Mouse (Mus musculus) myocyte (in vitro differentiated cells): ENCODE data around the gene Folr2. TPM values are rescaled to one million over a fixed set of nuclear protein-coding genes. Genes with fewer than 3 reads are reported as not detected.

Experiments
- H3K27me3 ChIP-seq: one replicate; pipeline ENCODE4 v1.6.1; 2011; ENCODE audit not compliant: control insufficient read depth, insufficient read depth, insufficient read length
- H3K36me3 ChIP-seq: one replicate; pipeline ENCODE4 v1.6.1; 2011; ENCODE audit not compliant: control insufficient read depth, insufficient read depth
- H3K4me2 ChIP-seq: one replicate; pipeline ENCODE4 v1.6.1; 2011; ENCODE audit warnings: low read depth, control low read depth
- H3K4me3 ChIP-seq: one replicate; pipeline ENCODE4 v1.5.1; 2011; ENCODE audit warnings: mild to moderate bottlenecking, control low read depth, moderate library complexity
- H3K79me2 ChIP-seq: one replicate; pipeline ENCODE4 v1.6.1; 2011; ENCODE audit not compliant: control insufficient read depth, insufficient read depth
- H3ac ChIP-seq: one replicate; pipeline ENCODE4 v1.6.1; 2011; ENCODE audit not compliant: control insufficient read depth, insufficient read length
- CEBPB ChIP-seq: IDR thresholded peaks from 2 replicates; pipeline ENCODE4 v1.6.1; 2011; ENCODE audit warnings: mild to moderate bottlenecking, moderate library complexity; ENCODE audit not compliant: poor library complexity, insufficient read depth, severe bottlenecking
- E2F4 ChIP-seq: IDR thresholded peaks from one replicate; pipeline ENCODE4 v1.6.1; 2011; ENCODE audit warnings: mild to moderate bottlenecking, control low read depth, moderate library complexity; ENCODE audit not compliant: insufficient read depth
- MAX ChIP-seq: IDR thresholded peaks from one replicate; pipeline ENCODE4 v1.6.1; 2011; ENCODE audit warnings: low read depth, mild to moderate bottlenecking, control low read depth
- MYOD1 ChIP-seq, 3 experiments: IDR thresholded peaks; one replicate each; pipeline ENCODE4 v1.6.1; 2011; ENCODE audit warnings: control low read depth in 2 of 3, low read depth in 2 of 3, mild to moderate bottlenecking in 2 of 3, moderate library complexity in 1 of 3; ENCODE audit not compliant: insufficient read length in 2 of 3, control insufficient read depth in 1 of 3
- MYOG ChIP-seq, 3 experiments: IDR thresholded peaks; one replicate each; pipeline ENCODE4 v1.6.1; 2011; ENCODE audit warnings: control low read depth in 2 of 3, low read depth in 2 of 3, mild to moderate bottlenecking in 2 of 3; ENCODE audit not compliant: insufficient read length in 2 of 3, control insufficient read depth in 1 of 3, insufficient read depth in 1 of 3
- POLR2A ChIP-seq: IDR thresholded peaks from one replicate; pipeline ENCODE4 v1.6.1; 2011; ENCODE audit warnings: low read depth, mild to moderate bottlenecking, control low read depth, moderate library complexity; ENCODE audit not compliant: insufficient read length
- POLR2AphosphoS2 ChIP-seq: IDR thresholded peaks from one replicate; pipeline ENCODE4 v1.6.1; 2011; ENCODE audit warnings: low read depth, control low read depth; ENCODE audit not compliant: insufficient read length
- REST ChIP-seq: IDR thresholded peaks from one replicate; pipeline ENCODE4 v1.6.1; 2011; ENCODE audit warnings: mild to moderate bottlenecking, control low read depth, moderate library complexity; ENCODE audit not compliant: insufficient read depth, insufficient read length
- SRF ChIP-seq: IDR thresholded peaks from one replicate; pipeline ENCODE4 v1.6.1; 2011; ENCODE audit warnings: low read depth; ENCODE audit not compliant: control insufficient read depth, insufficient read length
- TCF12 ChIP-seq: IDR thresholded peaks from one replicate; pipeline ENCODE4 v1.6.1; 2011; ENCODE audit warnings: mild to moderate bottlenecking, control low read depth; ENCODE audit not compliant: poor library complexity, insufficient read depth, severe bottlenecking
- TCF3 ChIP-seq: IDR thresholded peaks from one replicate; pipeline ENCODE4 v1.6.1; 2011; ENCODE audit warnings: low read depth, control low read depth; ENCODE audit not compliant: insufficient read length
- USF1 ChIP-seq: IDR thresholded peaks from one replicate; pipeline ENCODE4 v1.6.1; 2011; ENCODE audit warnings: low read depth, mild to moderate bottlenecking, control low read depth, moderate library complexity
- polyA plus RNA-seq: library from polyadenylated mRNA; unstranded; fragments of >200 nt; fragmentation: generic; extraction: Trizol; gene quantifications from one replicate; pipeline ENCODE4 v1.2.1, GENCODE M21; 2012; ENCODE audit warnings: missing spikeins

Gene Folr2
- polyA plus RNA-seq, 1 experiment, result not detected

- Histone ChIP-seq H3K4me2 (no peak overlapping the region), H3K79me2 (no peaks in the 10 kb centered on the region), H3K27me3 (no peaks in the 10 kb centered on the region), H3ac (no peak overlapping the region), H3K36me3 (no peaks in the 10 kb centered on the region), H3K4me3 (no peak overlapping the region)
- TF ChIP-seq SRF, result no peak
- TF ChIP-seq MAX, result no peak
- TF ChIP-seq REST, result no peak
- no peak for TF ChIP-seq POLR2A
- no peak for TF ChIP-seq TCF3
- TF ChIP-seq TCF12, result no peak
- no peak for TF ChIP-seq MYOD1 (IDR thresholded peaks at IDR 0.05; ENCODE audit: control insufficient read depth in 1 of 3, insufficient read length in 2 of 3, low read depth in 2 of 3)
- no peak for TF ChIP-seq E2F4
- TF ChIP-seq USF1, result no peak
- no peak for TF ChIP-seq MYOG (IDR thresholded peaks at IDR 0.05; ENCODE audit: control insufficient read depth in 1 of 3, insufficient read depth in 1 of 3, insufficient read length in 2 of 3, low read depth in 2 of 3)
- no peak for TF ChIP-seq POLR2AphosphoS2
- no peak for TF ChIP-seq CEBPB
These were observed 5.3 kb downstream of the Folr2 start for GRCm38 (mm10) chr7:101851689-101852088.

- no peak overlapping the region for H3K4me3 ChIP-seq
- no peak for TF ChIP-seq POLR2A
- TF ChIP-seq SRF, result no peak
- no peak for TF ChIP-seq E2F4
- no peak for TF ChIP-seq MYOD1 (IDR thresholded peaks at IDR 0.05; ENCODE audit: control insufficient read depth in 1 of 3, insufficient read length in 2 of 3, low read depth in 2 of 3)
- TF ChIP-seq USF1, result no peak
- TF ChIP-seq TCF3, result no peak
- no peak for TF ChIP-seq REST
- TF ChIP-seq POLR2AphosphoS2, result no peak
- TF ChIP-seq TCF12, result no peak
- no peak for TF ChIP-seq MAX
- no peak for TF ChIP-seq CEBPB
- no peak for TF ChIP-seq MYOG (IDR thresholded peaks at IDR 0.05; ENCODE audit: control insufficient read depth in 1 of 3, insufficient read depth in 1 of 3, insufficient read length in 2 of 3, low read depth in 2 of 3)
- H3K4me2 ChIP-seq, result no peak overlapping the region
- H3K36me3 ChIP-seq, result no peaks in the 10 kb centered on the region
- H3K79me2 ChIP-seq, result no peaks in the 10 kb centered on the region
- H3K27me3 ChIP-seq, result no peaks in the 10 kb centered on the region
- H3ac ChIP-seq, result no peak overlapping the region
These were observed 9.1 kb downstream of the Folr2 start for GRCm38 (mm10) chr7:101847934-101848333.

- H3K4me2 ChIP-seq, result no peak overlapping the region
- H3ac ChIP-seq, result no peak overlapping the region
- no peak overlapping the region for H3K4me3 ChIP-seq
- TF ChIP-seq MYOD1 (IDR thresholded peaks at IDR 0.05; ENCODE audit: control insufficient read depth in 1 of 3, insufficient read length in 2 of 3, low read depth in 2 of 3), result no peak
- no peak for TF ChIP-seq TCF3
- TF ChIP-seq E2F4, result no peak
- TF ChIP-seq MAX, result no peak
- no peaks in the 10 kb centered on the region for H3K27me3 ChIP-seq
- no peaks in the 10 kb centered on the region for H3K36me3 ChIP-seq
- no peaks in the 10 kb centered on the region for H3K79me2 ChIP-seq
These were observed 12.8 kb downstream of the Folr2 start for GRCm38 (mm10) chr7:101844186-101844585.

DNA sequence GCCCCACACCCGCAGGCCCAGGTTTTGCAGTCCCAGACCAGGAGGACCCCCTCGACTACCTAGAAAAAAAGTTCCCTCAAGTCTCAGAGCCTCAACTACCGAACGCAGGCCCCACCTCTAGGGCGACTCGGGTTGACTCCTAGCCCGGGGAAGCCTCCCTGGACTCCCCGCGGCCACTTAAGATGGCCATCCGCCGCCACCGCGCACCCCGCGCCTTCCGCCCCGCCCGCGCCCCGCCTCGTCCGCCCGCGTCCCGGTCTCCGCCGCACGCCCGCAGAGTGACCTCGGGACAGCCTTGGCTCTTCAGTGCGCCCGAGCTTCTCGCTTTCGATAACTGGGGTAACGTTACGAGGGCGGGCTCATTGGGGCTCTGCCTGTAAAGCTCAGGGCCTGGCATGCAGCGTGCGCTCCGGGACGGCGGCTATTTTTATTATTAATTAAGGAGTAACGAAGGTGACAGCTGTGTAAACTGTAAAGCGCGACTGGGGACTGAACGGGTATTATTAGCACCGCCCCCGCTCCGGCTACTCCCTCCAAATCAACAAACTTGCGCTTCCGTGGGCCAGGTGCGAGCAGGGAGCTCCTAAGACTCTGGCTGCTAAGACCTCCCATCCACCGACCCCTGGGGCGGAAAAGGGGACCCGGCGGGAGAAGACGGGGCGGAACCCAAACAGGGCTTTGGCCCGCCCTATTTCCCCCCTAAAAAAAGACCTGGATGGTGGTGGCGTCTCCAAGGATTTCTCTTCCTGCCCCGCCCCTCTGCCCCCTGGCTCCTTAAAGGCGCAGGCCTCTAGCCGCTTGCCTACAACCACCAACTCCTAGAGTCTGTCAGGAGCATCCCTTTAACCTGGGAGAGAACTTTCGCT, 19.2 kb downstream of the Folr2 start, which contains the start of gene Inppl1:
Gene Inppl1, minus strand, starts transcription at position 624 of the 866 bp plus-strand sequence.
- Histone ChIP-seq H3K79me2 (peaks cover 27% of the 10 kb centered on the region), H3K4me2 (peak within 1 kb of the TSS; percentile 85), H3K36me3 (peaks cover 7% of the 10 kb centered on the region), H3K27me3 (no peaks in the 10 kb centered on the region), H3K4me3 (peak within 1 kb of the TSS; percentile 91), H3ac (peak within 1 kb of the TSS; percentile 98)
- TF ChIP-seq POLR2AphosphoS2 (peak; percentile 65), CEBPB (no peak), MYOD1 (IDR thresholded peaks at IDR 0.05; ENCODE audit: control insufficient read depth in 1 of 3, insufficient read length in 2 of 3, low read depth in 2 of 3) (peak in 2 of 3 experiments; percentile 66 to 85), E2F4 (no peak), POLR2A (peak; percentile 69), TCF12 (peak; percentile 59), SRF (no peak), USF1 (no peak), MYOG (IDR thresholded peaks at IDR 0.05; ENCODE audit: control insufficient read depth in 1 of 3, insufficient read depth in 1 of 3, insufficient read length in 2 of 3, low read depth in 2 of 3) (peak in 2 of 3 experiments; percentile 15 to 66), TCF3 (no peak), MAX (no peak)

- Histone ChIP-seq H3K27me3 (no peaks in the 10 kb centered on the region), H3K79me2 (peaks cover 32% of the 10 kb centered on the region), H3K36me3 (peaks cover 14% of the 10 kb centered on the region), H3K4me2 (peak overlapping the region; percentile 28), H3K4me3 (peak overlapping the region; percentile 91), H3ac (peak overlapping the region; percentile 98)
- TF ChIP-seq CEBPB, result no peak
- no peak for TF ChIP-seq TCF3
- TF ChIP-seq TCF12, result no peak
- TF ChIP-seq MAX, result no peak
- TF ChIP-seq SRF, result no peak
- no peak for TF ChIP-seq POLR2A
- TF ChIP-seq E2F4, result no peak
- no peak for TF ChIP-seq USF1
- TF ChIP-seq MYOD1 (IDR thresholded peaks at IDR 0.05; ENCODE audit: control insufficient read depth in 1 of 3, insufficient read length in 2 of 3, low read depth in 2 of 3), result no peak
- TF ChIP-seq POLR2AphosphoS2, result no peak
- TF ChIP-seq MYOG (IDR thresholded peaks at IDR 0.05; ENCODE audit: control insufficient read depth in 1 of 3, insufficient read depth in 1 of 3, insufficient read length in 2 of 3, low read depth in 2 of 3), result no peak
- no peak for TF ChIP-seq REST
These were observed 19.8 kb downstream of the Folr2 start for GRCm38 (mm10) chr7:101837154-101837605.
